Mouse (Mus musculus) embryo, embryonic 11 days (tissue): ENCODE measurements around the gene Chsy1.
A peak's percentile ranks its signal among the peaks of the same experiment; 100 is the strongest.

Experiments
- DNase-seq: peaks from one replicate; pipeline ENCODE4 v3.0.0-alpha.2; 2015

Chsy1 gene

GRCm38 (mm10) chr7:66108961-66109854, at the start of gene Chsy1:
TSS of gene Chsy1 (plus strand) at chr7:66109515.
- DNase-seq, result peak; percentile 96

- DNase-seq, result peak; percentile 95
These were observed 49.0 kb upstream of the Chsy1 start for GRCm38 (mm10) chr7:66060066-66060956.

- DNase-seq, result no peak
These were observed 48.3 kb upstream of the Chsy1 start for GRCm38 (mm10) chr7:66061057-66061456.

- no peak for DNase-seq
These were observed 32.9 kb upstream of the Chsy1 start for GRCm38 (mm10) chr7:66076411-66076810.

- DNase-seq, result peak; percentile 98
These were observed 29.7 kb upstream of the Chsy1 start, which contains the start of gene Selenos for GRCm38 (mm10) chr7:66079364-66080230. TSS of gene Selenos (plus strand) at chr7:66079649.

GRCm38 (mm10) chr7:66080231-66080613, 29.1 kb upstream of the Chsy1 start:
- DNase-seq, result no peak

GRCm38 (mm10) chr7:66083757-66084156, 25.6 kb upstream of the Chsy1 start:
- no peak for DNase-seq

GRCm38 (mm10) chr7:66084546-66084945, 24.8 kb upstream of the Chsy1 start:
- no peak for DNase-seq

- no peak for DNase-seq
These were observed 21.7 kb upstream of the Chsy1 start for GRCm38 (mm10) chr7:66087652-66088051.

GRCm38 (mm10) chr7:66088077-66088476, 21.2 kb upstream of the Chsy1 start:
- DNase-seq, result no peak

GRCm38 (mm10) chr7:66090676-66091190, 18.6 kb upstream of the Chsy1 start:
- no peak for DNase-seq

GRCm38 (mm10) chr7:66091553-66091952, 17.8 kb upstream of the Chsy1 start:
- no peak for DNase-seq

GRCm38 (mm10) chr7:66092656-66093055, 16.7 kb upstream of the Chsy1 start:
- no peak for DNase-seq

- DNase-seq, result no peak
These were observed 15.2 kb upstream of the Chsy1 start for GRCm38 (mm10) chr7:66094141-66094540.

- no peak for DNase-seq
These were observed 10.5 kb upstream of the Chsy1 start for GRCm38 (mm10) chr7:66098803-66099202.

GRCm38 (mm10) chr7:66101866-66102265, 7.4 kb upstream of the Chsy1 start:
- peak; percentile 56 for DNase-seq

GRCm38 (mm10) chr7:66104531-66104930, 4.8 kb upstream of the Chsy1 start:
- no peak for DNase-seq

GRCm38 (mm10) chr7:66105771-66106170, 3.5 kb upstream of the Chsy1 start:
- no peak for DNase-seq

GRCm38 (mm10) chr7:66106581-66107056, 2.7 kb upstream of the Chsy1 start:
- DNase-seq, result no peak

- no peak for DNase-seq
These were observed 2.1 kb upstream of the Chsy1 start for GRCm38 (mm10) chr7:66107206-66107605.

GRCm38 (mm10) chr7:66107930-66108329, 1.4 kb upstream of the Chsy1 start:
- DNase-seq, result peak; percentile 56
